Mouse (Mus musculus): Measurements from ENCODE around the gene Pard3b.

The Pard3b gene

DNA sequence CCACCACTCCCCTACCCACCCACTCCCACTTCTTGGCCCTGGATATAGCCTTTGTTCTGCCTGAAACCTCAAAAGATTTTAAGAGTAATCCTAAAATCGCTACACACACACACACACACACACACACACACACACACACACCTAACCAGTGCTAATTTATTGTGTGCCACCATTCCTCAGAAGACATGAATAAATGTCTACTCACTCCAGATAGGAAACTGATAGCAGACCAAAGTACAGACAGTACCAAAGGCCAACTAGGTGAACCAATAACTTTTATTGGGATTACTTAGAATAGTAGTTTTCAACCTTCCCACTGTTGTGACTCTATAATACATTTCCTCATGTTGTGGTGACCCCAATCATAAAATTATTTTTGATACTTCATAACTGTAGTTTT is 483.8 kb downstream of the Pard3b start:
- no peak for DNase-seq

DNA sequence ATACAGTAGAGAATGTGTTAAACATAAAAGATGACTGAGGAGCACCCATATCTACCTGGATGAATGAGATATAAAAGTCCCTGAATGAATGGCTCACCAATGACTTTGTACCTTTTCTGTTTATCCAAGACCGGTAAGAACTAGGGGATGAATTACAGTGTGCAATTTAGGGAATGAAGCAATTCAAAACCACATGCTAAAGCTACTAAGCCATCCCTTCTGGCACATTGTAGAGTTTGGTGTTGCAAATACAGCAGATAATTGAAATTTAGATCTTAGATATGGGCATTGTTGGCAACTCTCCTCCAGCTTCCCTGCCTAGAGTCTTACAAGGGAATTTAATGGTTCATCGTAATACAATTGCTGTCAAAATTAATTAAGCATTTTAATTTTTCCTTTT is 490.6 kb downstream of the Pard3b start:
- no peak for DNase-seq

DNA sequence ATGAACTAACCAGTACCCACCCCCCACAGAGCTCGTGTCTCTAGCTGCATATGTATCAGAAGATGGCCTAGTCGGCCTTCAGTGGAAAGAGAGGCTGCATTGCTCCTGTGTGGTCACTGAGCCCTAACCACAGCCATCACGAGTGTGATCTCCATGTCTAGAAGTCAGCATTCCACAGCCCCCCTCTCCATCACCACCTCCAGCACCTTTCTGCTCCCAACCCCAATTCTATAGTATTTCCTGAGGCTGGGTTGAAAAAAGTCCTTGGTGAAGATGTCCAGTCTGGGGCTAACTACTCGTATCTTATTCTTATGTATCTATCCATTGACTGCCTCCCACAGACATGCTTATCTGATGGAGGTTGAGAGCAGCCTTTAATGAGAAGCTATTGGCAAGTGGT is 509.5 kb downstream of the Pard3b start:
- DNase-seq, result no peak

DNA sequence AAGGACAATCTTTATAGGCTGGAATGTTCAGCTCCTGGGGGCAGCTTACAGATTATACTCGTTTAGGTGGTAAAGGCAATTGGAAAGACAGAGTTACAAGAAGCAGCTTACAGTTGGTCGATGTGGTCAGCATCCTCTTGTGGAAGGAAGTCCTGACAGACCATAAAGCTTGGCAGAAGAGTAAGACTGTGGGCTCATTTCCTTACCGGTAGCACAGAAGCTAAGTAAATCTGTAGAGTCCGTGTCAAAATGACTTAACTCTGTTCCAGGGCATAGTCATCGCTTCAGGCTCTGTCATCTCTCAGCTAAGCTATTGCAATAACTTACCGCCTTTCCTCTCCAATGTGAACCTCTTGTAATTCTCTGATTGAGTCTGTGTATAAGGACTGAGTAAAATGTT is 510.2 kb downstream of the Pard3b start:
- DNase-seq, result no peak

DNA sequence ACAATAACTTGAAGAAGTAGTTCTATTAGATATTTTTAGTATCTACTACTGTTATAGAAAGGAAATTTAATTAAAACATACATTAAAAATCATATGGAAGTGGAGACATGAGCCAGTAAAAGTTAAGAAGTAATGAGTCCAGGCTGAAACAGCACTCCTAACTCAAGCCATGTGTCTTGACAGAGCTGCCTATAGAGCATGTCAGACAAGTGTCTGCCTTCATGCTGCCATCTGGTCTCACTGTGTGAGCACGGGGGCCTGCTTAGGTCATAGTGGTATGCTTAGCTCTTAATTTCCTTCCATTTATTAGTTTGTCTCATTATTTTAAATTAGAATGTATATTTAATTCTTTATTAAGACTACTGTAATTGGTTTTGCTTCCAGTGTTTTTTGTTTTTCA is 517.3 kb downstream of the Pard3b start:
- no peak for DNase-seq

DNA sequence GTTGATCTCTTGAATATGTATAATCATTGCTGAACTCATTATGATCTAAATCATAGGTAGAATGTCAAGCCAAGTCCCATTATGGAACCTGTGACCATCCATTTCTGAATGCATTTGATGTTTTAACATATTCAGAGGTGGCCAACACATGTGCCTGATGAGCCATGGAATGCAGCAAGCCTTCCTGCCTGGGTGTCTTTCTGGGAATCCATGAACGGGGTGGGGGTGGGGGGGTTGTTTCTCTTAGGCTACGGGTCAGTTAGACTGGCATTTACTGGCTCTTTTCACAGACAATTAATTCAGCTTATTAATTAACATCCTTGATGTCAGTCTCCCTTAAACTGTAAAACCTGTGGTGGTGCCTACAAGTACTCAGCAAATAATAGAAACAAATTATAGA is 521.0 kb downstream of the Pard3b start:
- no peak for DNase-seq

DNA sequence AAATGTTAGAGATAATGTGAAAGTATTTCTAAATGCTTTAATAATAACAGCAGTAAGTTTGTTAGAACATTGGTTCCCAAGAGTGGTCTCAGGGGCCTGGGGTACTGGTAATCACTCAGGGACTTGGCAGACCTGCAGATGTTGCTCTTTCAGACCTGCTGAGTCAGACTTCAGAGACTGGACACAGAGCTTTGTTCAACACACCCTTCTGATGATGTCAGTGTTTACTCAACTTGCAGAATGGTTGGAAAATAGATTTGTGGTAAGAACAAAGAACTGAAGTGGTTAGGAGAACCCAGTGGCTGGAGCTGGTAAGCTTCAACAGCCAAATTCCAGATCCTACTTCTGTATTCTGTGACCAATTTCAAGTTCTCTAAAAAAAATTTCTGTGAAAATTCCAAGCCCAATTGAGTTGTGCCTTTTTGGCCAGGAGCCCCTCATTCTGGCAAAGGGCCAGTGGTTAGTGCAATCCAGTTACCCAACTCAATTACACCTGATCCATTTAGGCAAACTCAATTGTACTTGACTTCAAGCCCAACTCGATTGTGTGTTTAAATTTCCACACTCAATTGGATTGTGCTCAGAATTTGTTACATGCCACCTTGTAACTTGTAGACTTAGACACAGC is 536.5 kb downstream of the Pard3b start:
- DNase-seq, result peak; percentile 80

DNA sequence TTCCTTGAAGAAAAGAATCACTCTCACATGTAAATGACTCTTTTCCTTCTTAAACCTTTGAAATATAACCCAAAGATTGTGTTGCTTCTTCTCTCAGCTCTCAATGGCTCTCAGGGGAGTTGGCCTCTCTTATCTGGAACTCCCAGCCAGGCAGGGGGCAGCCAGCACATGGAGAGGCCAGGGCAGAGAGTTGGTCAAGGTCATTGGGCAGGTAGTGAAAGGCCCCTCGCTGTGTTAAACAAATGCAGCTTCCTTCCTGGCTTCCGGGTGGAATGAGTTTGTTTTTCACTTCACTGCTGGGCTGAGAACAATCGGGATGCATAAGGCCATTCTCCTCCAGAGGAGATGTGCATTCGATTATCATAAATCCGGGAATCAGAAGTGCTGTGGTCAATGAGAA is 543.0 kb downstream of the Pard3b start:
- no peak for DNase-seq

DNA sequence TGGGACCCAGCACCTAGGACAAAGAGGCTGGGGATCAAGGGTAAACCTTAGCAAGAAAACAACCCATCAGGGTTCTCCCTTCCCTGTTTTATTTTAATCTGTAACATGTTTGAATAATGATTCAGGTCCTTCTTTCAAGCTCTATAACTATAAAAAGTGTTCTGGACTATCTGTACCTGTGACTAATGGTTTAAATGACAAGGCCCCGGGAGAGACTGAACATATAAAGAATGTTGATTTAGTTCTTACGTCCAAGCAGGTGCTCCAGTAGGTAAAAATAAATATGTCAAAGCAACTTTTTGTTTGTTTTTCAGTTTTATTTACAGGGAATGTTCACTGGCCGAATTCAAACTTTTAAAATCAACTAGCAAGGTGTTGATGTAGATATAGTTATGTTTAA is 544.0 kb downstream of the Pard3b start:
- DNase-seq, result no peak

DNA sequence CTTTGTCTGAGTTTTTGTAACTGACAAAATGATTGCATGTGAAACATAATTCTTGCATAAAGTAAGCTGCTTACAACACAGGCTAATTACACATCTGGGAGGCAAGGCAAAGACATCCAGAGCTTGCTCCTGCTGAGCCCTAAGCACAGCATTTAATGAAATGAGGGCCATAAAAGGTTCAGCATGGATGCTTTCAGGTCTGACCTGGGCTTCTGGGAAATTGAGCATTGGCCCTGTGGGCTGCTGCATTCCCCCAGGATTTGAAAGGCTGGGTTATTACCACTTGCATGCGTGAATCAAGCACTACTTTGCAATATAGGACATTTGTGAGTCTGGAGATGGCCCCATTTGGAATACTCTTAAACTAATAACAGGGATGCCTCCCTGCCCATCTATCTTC is 552.2 kb downstream of the Pard3b start:
- DNase-seq, result no peak

DNA sequence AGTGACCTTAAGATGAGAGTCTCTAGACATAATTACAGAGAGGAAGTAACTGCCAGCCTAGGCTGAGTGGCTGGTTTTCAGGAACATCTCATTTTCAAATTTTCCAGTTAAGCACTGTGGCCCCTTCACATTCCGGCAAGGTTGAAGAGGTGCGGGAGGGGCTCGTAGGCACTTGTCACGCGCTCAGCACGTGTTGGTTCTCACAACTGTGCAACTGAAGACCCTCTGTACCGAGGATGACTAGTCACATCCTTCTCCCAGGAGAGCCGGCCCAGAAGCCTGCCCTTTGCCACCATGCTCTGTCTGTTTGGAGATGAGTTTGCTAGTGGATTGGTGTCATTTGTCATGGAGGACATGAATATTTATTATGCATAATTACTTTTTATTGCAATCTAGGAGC is 558.9 kb downstream of the Pard3b start:
- DNase-seq, result no peak

DNA sequence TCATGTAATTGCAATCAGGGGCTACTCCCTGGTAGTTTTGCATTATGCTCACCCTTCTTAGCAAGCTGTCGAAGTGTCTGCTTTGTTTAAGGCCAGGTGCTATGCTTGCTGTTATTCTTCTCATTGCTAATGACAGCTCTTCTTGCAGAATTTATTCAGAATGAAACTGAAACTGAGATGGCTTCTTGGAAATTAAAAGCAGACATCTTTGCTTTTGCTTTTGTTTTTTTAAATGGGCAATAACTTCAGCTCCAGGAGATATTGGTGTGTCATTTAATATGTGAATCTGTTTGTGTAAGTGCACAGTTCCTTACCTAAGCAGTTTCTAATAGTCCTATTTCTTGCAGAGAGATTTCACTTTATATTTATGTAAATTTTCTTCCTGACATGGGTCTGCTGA is 562.3 kb downstream of the Pard3b start:
- DNase-seq, result no peak

DNA sequence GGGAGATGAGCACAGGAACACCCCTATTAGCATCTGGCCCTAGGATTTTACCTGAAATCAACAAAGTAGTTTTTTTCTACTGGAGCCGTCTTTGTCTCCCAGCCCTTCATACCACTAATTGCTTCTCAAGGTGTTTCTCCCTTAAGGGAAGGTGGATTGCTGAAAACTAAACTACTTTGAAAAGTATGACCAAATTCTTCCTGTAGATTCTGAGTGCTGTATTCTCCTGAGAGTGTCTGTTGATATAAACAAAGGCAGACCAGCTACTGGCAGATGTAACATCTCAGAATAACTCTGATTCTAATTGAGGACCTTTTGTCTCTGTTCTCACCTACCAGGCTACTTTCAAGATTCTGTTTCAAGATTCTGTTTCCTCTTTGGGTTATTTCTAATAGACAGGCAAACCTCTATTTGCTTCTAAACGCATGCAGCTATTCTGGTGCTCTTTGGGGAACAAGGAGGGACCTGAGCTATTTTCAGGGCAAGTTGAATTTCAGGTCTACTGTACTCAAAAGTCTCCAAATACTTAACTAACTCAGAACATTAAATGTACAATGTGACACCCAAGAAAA is 563.1 kb downstream of the Pard3b start:
- no peak for DNase-seq

DNA sequence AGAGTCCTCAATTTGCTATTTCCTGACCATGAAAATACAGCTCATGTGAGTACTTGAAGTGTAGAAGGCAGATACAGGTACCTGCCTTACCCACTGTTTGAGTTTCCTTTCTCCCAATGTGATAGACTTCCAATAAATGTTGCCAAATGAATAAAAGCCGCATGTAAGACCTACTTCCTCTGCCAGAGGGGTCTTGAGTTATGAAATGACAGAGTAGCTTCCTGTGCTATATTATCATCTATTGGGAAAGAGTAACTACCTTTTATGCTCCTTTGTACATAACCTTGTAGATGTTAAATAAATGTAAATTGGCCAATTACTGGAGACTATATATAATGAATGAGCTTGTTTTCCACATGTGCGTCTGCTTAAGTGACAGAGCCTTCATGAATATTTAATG is 574.7 kb downstream of the Pard3b start:
- DNase-seq, result no peak

DNA sequence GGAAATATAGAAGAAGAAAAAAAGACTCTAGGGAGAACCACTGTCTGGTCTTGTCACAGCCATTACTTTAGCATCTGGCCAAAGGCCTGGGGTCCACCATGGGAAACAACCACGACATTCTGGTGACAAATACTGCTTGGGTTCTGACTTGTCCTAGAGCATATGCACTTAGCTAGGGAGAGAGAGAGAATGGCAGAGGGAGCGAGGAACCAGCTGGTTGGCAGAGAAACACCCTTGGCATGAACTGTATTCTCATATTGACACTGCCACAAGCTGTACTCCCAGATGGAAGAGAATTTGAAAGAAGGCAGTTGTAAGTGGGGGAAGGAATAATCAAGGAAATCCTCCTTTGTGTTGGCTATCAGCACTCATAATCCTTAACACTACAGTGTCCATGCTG is 577.2 kb downstream of the Pard3b start:
- DNase-seq, result no peak

DNA sequence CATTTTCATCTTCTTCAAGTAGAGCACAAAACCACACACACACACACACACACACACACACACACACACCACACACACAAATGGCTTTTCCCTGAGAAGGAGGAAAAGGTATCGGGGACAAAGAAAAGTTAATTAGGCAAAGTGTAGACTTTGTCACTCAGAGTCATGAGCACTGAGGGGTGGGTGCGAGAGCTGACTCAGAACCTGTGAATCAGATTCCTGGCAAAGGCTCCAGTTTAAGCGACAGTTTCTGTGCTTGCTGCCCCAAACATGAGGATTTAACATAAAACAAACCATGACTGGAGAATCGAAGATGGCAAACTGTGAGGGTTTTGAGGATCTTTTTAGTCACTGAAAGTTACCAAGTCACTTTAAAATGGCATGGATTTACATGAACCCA is 577.9 kb downstream of the Pard3b start:
- DNase-seq, result no peak

DNA sequence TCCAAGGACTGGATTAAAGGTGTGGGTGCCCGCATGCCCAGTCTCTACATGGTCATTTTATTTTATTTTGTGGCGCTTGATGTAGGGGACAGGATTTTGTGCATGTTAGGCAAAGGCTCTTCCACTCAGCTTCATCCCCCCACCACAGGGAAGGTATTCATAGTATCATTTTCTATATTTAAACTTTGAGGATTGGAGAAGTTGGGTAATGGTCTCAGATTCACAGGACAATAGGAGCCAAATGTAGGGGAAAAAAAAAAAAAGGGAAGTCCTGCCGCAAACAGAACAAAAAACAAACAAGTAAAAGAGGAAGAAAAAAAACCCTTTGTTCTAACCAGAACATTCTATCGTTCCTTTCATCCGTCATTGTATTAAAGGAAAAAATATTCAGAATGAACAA is 590.5 kb downstream of the Pard3b start:
- no peak for DNase-seq

DNA sequence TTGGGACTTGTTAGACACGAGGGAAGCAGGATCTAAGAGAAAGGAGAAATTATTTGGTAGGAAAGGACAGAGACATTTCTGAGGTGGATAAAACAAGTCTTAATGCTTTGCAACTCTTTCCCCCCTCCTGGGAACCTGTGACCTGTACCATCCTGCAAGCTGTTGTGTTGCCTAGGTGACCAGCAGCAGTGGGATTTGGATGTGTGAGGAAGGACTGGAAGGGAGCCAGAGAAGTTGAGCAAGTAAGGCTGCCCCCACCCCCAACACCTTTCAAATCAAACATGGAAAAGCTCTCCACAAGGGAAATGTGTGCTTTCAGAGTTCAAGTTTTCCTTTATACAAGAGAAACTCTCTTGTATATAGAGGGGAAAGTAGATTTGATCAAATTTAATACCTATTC is 595.4 kb downstream of the Pard3b start:
- DNase-seq, result peak; percentile 47

DNA sequence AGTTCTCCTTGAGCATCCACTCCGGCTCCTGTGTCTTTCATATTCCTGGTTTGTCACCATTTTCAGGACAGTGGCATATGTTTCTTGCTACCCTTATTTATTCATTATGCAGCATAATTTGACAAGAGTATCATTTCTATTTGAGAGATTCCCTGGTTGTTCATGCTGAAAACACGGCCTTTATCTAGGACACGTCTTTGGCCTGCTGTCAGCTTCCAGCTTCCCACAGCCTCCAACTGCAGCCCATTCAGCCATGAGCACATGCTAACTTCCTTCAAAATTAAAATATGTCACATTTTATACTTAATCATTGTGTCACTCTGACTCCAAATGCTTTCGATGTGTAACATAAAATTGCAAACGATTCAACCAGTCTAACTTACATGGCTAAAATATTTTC is 596.5 kb downstream of the Pard3b start:
- no peak for DNase-seq

DNA sequence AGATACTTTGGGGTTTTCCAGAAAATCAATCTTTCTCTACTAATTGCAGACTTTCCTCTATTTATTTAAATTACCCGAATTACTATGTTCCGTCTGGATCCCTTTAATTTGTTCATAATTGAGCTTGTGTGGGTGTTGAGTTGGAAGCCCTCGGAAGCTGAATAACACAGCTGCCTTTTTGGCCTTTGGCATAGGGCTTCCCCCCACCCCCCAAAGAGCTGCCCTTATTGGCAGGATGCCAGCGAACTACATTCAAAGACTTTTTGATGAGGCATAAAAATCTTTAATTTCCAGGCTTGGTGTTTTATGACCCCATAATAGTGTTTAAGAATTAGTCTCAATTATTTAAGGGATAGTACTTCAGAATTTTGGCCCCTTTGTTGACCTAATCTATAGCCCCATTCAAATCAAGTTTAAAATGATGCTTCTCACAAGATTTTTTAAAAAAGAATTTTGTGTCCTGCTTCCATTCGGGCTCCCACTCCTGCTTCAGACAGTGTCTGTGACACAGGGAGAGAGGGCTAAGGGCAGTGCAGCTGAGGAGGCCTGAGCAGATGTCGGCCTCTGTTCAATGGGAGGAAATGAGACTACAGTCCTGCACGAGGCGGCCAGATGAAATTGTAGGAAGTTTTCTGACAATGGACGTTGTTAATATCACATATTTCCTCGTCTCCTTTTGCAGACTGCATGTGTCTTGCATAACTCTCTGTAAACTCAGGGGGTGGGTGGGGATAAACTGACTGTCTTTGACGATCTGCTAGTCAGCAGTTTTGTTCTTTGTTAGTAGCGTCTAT is 605.8 kb downstream of the Pard3b start:
- DNase-seq, result peak; percentile 21

DNA sequence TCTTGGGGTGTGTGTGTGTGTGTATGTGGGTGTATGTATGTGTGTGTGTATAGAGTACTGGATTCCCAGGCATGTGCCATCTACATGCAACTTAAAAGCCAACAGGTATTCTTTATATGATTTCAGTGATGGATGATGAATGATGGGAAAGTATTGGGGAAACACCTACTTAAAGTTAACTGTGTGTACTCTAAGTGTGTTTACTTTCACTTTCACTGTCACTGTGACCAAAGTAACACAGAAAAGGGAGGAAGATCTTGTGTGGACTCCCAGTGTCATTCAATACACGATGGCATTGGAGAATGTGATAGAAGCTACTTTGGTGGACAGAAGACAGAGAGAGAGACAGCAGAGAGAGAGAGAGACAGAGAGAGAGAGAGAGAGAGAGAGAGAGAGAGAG is 613.8 kb downstream of the Pard3b start:
- no peak for DNase-seq

DNA sequence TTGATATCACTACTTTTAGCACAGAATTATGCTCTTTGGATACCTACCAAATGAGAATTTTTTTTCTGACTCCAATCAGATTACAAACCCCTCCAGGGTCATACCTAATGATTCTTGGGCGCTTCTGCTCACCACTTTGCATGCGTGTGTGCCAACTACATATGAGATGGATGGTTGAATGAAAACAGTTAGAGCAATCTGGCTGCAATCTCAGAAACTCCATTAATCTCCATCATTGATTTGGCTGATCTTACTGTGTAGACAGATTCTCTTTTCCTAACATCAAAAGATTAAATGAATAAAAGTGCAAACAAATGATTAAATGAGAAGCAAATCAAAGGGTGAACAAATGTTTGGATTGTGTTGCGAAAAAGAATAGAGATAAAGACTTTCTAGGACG is 615.7 kb downstream of the Pard3b start:
- DNase-seq, result no peak

DNA sequence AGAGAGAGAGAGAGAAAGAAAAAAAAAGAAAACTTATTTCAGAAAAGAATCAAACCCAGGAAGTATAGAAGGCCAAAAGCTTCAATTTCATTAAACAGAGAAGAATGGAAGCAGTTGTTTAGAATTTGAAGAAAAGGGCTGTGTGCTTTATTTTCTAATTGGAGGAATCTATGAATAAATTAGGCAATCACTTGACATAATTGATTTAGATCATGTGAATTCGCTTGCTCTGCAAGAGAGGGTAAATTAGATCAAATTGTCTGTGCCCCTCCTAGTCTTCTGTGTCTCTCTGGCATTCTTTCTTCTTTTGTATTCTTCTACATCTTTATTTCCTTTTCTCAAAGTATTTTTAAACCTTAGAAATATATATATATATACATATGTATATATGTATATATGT is 616.3 kb downstream of the Pard3b start:
- no peak for DNase-seq

DNA sequence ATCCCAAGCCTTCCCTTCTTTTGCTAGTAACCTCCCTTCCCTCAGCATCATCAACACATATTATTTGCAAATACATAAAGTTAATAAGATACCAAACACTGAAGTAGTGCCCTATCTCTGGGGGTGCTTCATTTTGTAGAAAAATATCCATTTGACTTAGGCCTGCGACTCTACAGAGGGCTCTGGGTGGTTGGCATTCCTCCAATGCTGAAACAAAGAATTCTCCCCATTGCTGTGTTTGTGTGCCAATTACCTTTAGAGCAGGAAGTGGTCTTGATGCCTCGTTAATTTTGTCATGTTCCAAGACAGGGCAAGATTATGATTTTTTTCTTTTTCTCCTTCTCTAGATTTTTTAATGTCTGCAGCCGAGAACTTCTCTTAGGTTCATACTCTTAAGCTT is 637.8 kb downstream of the Pard3b start:
- DNase-seq, result no peak

DNA sequence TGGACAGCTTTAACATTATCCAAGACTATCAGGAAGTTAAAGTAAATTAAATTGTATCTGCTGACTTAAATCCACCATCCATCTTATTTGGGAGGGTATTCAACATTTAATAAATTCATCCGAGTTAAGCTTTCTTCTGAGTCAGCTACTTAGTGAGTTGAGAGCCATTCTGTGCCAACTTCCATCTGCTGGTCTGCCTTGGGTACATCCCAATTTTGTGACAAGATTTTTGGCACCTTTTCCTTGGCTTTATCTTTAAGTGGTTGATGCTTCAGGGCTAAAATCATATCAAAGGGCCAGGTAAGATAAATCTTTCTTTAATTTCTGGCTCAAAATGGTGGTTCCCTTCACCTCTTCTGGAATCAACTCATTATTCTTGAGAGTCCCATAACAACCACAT is 640.0 kb downstream of the Pard3b start:
- no peak for DNase-seq

Measured in lung, postnatal 36 days (tissue).